Mouse (Mus musculus): Measurements from ENCODE around the gene Adamts20.

- TF ChIP-seq GATA1 (IDR thresholded peaks at IDR 0.05; ENCODE audit: low read length) (no peak), TAL1 (IDR thresholded peaks at IDR 0.05; ENCODE audit: low read length) (no peak)
These were observed 149.0 kb downstream of the Adamts20 start for GRCm38 (mm10) chr15:94316171-94316570.
